9 mouse cellular contexts compared by ENCODE assay signal in genomic region chr8:117423029-117423428, GRCm38 (mm10).
A peak's percentile ranks its signal among the peaks of the same experiment; 100 is the strongest.
DNase-seq lines count a peak whose midpoint lies in the region; ATAC-seq and TF ChIP-seq lines count a peak whose summit lies in the region.
"Had no signal": no experiment of that assay in that cellular context is flagged by ENCODE, and none has a peak within 500 bp of the region (broad histone marks: within the 10 kb centered on the region; RNA-seq: fewer than 3 reads in every experiment).

No protein-coding gene starts in this region.

- H3K27me3 ChIP-seq in forebrain, embryonic 15.5 days, result no peaks in the 10 kb centered on the region
- H3K27me3 ChIP-seq in forebrain, embryonic 12.5 days, result no peaks in the 10 kb centered on the region
- no peaks in the 10 kb centered on the region for H3K27me3 ChIP-seq in heart, embryonic 14.5 days (ENCODE audit: control insufficient read depth, insufficient read depth, low read length)
- no peaks in the 10 kb centered on the region for H3K27me3 ChIP-seq in small intestine, adult 2 months (ENCODE audit: control insufficient read depth, insufficient read depth, low read length)
- H3K27me3 ChIP-seq: limb, embryonic 12.5 days had no signal

- no peak for TF ChIP-seq CTCF in small intestine, adult 2 months (IDR thresholded peaks at IDR 0.05; ENCODE audit: extremely low read depth, insufficient read length, insufficient replicate concordance, low read depth, low read length)

- peak overlapping the region; percentile 47 for H3K27ac ChIP-seq in forebrain, embryonic 15.5 days (replicated peaks)
- no peak overlapping the region; the same call in 1 of the 2 replicates for H3K27ac ChIP-seq in forebrain, embryonic 12.5 days
- H3K27ac ChIP-seq in heart, embryonic 14.5 days (replicated peaks in 1 of 2; ENCODE audit: control insufficient read depth in 1 of 2, insufficient read depth in 1 of 2, low read depth in 2 of 2, low read length in 2 of 2), result peak overlapping the region; percentile 77 to 85
- H3K27ac ChIP-seq in small intestine, adult 2 months (ENCODE audit: insufficient read depth, low read depth, low read length), result peak overlapping the region; percentile 37; the same call in 1 of the 2 replicates
- H3K27ac ChIP-seq: limb, embryonic 12.5 days had no signal

- no peaks in the 10 kb centered on the region for H3K9me3 ChIP-seq in forebrain, embryonic 15.5 days
- no peaks in the 10 kb centered on the region for H3K9me3 ChIP-seq in forebrain, embryonic 12.5 days
- no peaks in the 10 kb centered on the region for H3K9me3 ChIP-seq in heart, embryonic 14.5 days (ENCODE audit: control insufficient read depth, low read length)
- H3K9me3 ChIP-seq: limb, embryonic 12.5 days had no signal

- H3K9ac ChIP-seq in forebrain, embryonic 15.5 days (replicated peaks), result no peak overlapping the region
- H3K9ac ChIP-seq in forebrain, embryonic 12.5 days, result no peak overlapping the region
- H3K9ac ChIP-seq in heart, embryonic 14.5 days (ENCODE audit: low read length), result no peak overlapping the region; the same call in 1 of the 2 replicates
- H3K9ac ChIP-seq: limb, embryonic 12.5 days had no signal

- H3K4me2 ChIP-seq in forebrain, embryonic 15.5 days (replicated peaks), result no peak overlapping the region
- no peak overlapping the region for H3K4me2 ChIP-seq in forebrain, embryonic 12.5 days
- H3K4me2 ChIP-seq in heart, embryonic 14.5 days (ENCODE audit: low read length), result peak overlapping the region; percentile 52
- H3K4me2 ChIP-seq: limb, embryonic 12.5 days had no signal

- 59% methylated on average over 4 of the region's 4 CpGs for WGBS in forebrain, embryonic 15.5 days
- WGBS in forebrain, embryonic 12.5 days, result 86% methylated on average over 4 of the region's 4 CpGs
- 29% methylated on average over 4 of the region's 4 CpGs for WGBS in heart, embryonic 14.5 days
- 74% methylated on average over 4 of the region's 4 CpGs for WGBS in small intestine, adult 2 months

- peaks cover 20% of the 10 kb centered on the region; the same call in 1 of the 2 replicates for H3K36me3 ChIP-seq in forebrain, embryonic 15.5 days
- H3K36me3 ChIP-seq in forebrain, embryonic 12.5 days (replicated peaks), result peaks cover 46% of the 10 kb centered on the region
- peaks cover 25% of the 10 kb centered on the region for H3K36me3 ChIP-seq in heart, embryonic 14.5 days (ENCODE audit: control insufficient read depth, insufficient read depth, low read length)
- peaks cover 46% of the 10 kb centered on the region for H3K36me3 ChIP-seq in small intestine, adult 2 months (ENCODE audit: control insufficient read depth, insufficient read depth, low read length)

- TF ChIP-seq POLR2A in small intestine, adult 2 months (IDR thresholded peaks at IDR 0.05; ENCODE audit: low read depth, low read length), result peak; percentile 19; the same call in 1 of the 2 replicates

- peaks cover 21% of the 10 kb centered on the region for H3K4me1 ChIP-seq in forebrain, embryonic 15.5 days
- no peaks in the 10 kb centered on the region for H3K4me1 ChIP-seq in forebrain, embryonic 12.5 days
- peaks cover 23 to 28% of the 10 kb centered on the region in 2 experiments for H3K4me1 ChIP-seq in heart, embryonic 14.5 days (ENCODE audit: control insufficient read depth in 2 of 2, insufficient read depth in 2 of 2, low read length in 2 of 2)
- H3K4me1 ChIP-seq in small intestine, adult 2 months (ENCODE audit: control insufficient read depth, insufficient read depth, insufficient read length, low read length), result no peaks in the 10 kb centered on the region; the same call in none of the 2 replicates
- H3K4me1 ChIP-seq: limb, embryonic 12.5 days had no signal

- DNase-seq in NIH3T3 (ENCODE audit: low read depth), result peak; percentile 69
- DNase-seq in fibroblast of lung, adult 2 months (ENCODE audit: low read depth), result peak; percentile 79
- peak; percentile 58 to 87 for DNase-seq in left cerebral cortex, adult 8-10 months (ENCODE audit: low spot score in 2 of 2)
- DNase-seq in yolk sac, embryonic 10.5 days (ENCODE audit: low spot score), result no peak

- peak; percentile 69 for ATAC-seq in forebrain, embryonic 15.5 days (replicated peaks)
- no peak for ATAC-seq in forebrain, embryonic 12.5 days (ENCODE audit: low FRiP score)
- ATAC-seq in heart, embryonic 14.5 days (ENCODE audit: insufficient number of reproducible peaks, insufficient read depth, low FRiP score, low read depth), result peak; percentile 67

- no peak overlapping the region for H3K4me3 ChIP-seq in forebrain, embryonic 15.5 days
- H3K4me3 ChIP-seq in forebrain, embryonic 12.5 days (replicated peaks), result no peak overlapping the region
- peak overlapping the region; percentile 10 to 11; a peak in 1 of 4 replicates for H3K4me3 ChIP-seq in heart, embryonic 14.5 days (ENCODE audit: control insufficient read depth in 1 of 2, insufficient read depth in 1 of 2, low read depth in 1 of 2, low read length in 2 of 2)
- no peak overlapping the region for H3K4me3 ChIP-seq in small intestine, adult 2 months (ENCODE audit: low read depth, low read length)
- H3K4me3 ChIP-seq: limb, embryonic 12.5 days had no signal

Comparison
In these comparisons a context has a peak if more than half of its experiments do, and no peak if none do; other contexts are left out.
1. H3K4me3 ChIP-seq: peak in heart, embryonic 14.5 days (2 of 2); none in forebrain, embryonic 15.5 days (single experiment), forebrain, embryonic 12.5 days (single experiment) and small intestine, adult 2 months (single experiment).